Mouse (Mus musculus) neural tube, embryonic 10.5 days (tissue): ENCODE measurements at regions not wholly inside any gene's neighbourhood (a gene's known extent, or its start where the extent isn't known, plus 50 kb on each side); places are given as distances from the start of the nearest gene placed in this dataset.

ENCODE experiments used
- DNase-seq: peaks from one replicate; pipeline ENCODE4 v3.0.0-alpha.2; 2017; ENCODE audit warnings: low spot score; ENCODE audit errors: extremely low spot score

GRCm38 (mm10) chr5:46578540-46579173, 721.2 kb upstream of the Lcorl start:
- DNase-seq = no peak

GRCm38 (mm10) chr5:46573869-46574268, 716.5 kb upstream of the Lcorl start:
- DNase-seq = no peak

DNA sequence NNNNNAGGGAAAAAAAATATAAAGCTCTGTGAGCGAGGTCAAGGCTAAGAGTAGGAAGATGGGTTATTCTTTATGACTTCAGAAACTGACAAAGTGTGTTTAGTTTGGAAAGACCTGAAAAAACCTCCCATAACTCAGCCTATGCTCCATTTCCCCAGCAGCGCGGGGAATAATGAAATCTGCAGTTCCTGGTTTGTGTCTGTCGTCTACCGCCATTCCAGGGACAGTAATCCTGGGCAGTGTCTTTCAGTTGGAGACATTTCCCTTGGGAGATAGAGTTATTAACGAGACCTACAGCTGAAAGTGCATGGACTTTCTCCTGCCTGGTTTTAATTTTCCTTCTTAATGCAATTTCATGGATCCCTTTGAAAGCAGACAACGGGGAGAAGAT, 715.9 kb upstream of the Lcorl start:
- peak; percentile 14 for DNase-seq

GRCm38 (mm10) chr5:46556691-46557265, 699.4 kb upstream of the Lcorl start:
- no peak for DNase-seq

GRCm38 (mm10) chr5:46541333-46542324, 684.2 kb upstream of the Lcorl start:
- no peak for DNase-seq
